Mouse (Mus musculus) forebrain, embryonic 16.5 days (tissue): Measurements from ENCODE around the gene AC161166.1. TPM values are rescaled to one million over a fixed set of nuclear protein-coding genes. Genes with fewer than 3 reads are reported as not detected.

ENCODE experiments used
- ATAC-seq: fragments of 200-750 bp; cut with Nextera tagmentation; 2 replicates; pipeline ENCODE4 v1.8.0; 2017; ENCODE audit warnings: mild to moderate bottlenecking, moderate library complexity
- H3K27ac ChIP-seq: fragments of 300-500 bp; sonication (generic); 2 replicates; pipeline ENCODE4 v1.5.1; 2014; ENCODE audit warnings: low read length, control low read depth
- H3K27me3 ChIP-seq: fragments of 300-500 bp; sonication (generic); replicated peaks from 2 replicates; pipeline ENCODE4 v1.6.1; 2014; ENCODE audit warnings: low read length; ENCODE audit not compliant: control insufficient read depth, insufficient read depth
- H3K36me3 ChIP-seq: fragments of 300-500 bp; sonication (generic); 2 replicates; pipeline ENCODE4 v1.6.1; 2014; ENCODE audit not compliant: control insufficient read depth, insufficient read depth
- H3K4me1 ChIP-seq: fragments of 300-500 bp; sonication (generic); replicated peaks from 2 replicates; pipeline ENCODE4 v1.6.1; 2014; ENCODE audit warnings: low read length; ENCODE audit not compliant: control insufficient read depth, insufficient read depth
- H3K4me2 ChIP-seq: fragments of 300-500 bp; sonication (generic); 2 replicates; pipeline ENCODE4 v1.6.1; 2014; ENCODE audit warnings: mild to moderate bottlenecking, low read length, control low read depth
- H3K4me3 ChIP-seq: fragments of 300-500 bp; sonication (generic); replicated peaks from 2 replicates; pipeline ENCODE4 v1.5.1; 2014; ENCODE audit warnings: mild to moderate bottlenecking, low read length, control low read depth
- H3K9ac ChIP-seq: fragments of 300-500 bp; sonication (generic); replicated peaks from 2 replicates; pipeline ENCODE4 v1.6.1; 2014; ENCODE audit warnings: low read depth, low read length, control low read depth
- H3K9me3 ChIP-seq: fragments of 300-500 bp; sonication (generic); 2 replicates; pipeline ENCODE4 v1.6.1; 2016; ENCODE audit warnings: low read length; ENCODE audit not compliant: control insufficient read depth
- WGBS: fragments of 180-500 bp; shearing (Covaris S2); extraction: QIAGEN DNeasy Blood & Tissue Kit; methylation state at CpG from one replicate; pipeline ENCODE4 v1.1.7; 2014; 5-methylcytosine and 5-hydroxymethylcytosine counted together
- polyA plus RNA-seq: library from polyadenylated mRNA; unstranded; fragments of >200 nt; fragmentation: Nextera tagmentation; extraction: Ambion mirVana; gene quantifications from 2 replicates; pipeline ENCODE4 v1.2.1, GENCODE M21; 2015

AC161166.1 gene
- polyA plus RNA-seq, 1 experiment from 2014 or later, result 1.9 TPM

DNA sequence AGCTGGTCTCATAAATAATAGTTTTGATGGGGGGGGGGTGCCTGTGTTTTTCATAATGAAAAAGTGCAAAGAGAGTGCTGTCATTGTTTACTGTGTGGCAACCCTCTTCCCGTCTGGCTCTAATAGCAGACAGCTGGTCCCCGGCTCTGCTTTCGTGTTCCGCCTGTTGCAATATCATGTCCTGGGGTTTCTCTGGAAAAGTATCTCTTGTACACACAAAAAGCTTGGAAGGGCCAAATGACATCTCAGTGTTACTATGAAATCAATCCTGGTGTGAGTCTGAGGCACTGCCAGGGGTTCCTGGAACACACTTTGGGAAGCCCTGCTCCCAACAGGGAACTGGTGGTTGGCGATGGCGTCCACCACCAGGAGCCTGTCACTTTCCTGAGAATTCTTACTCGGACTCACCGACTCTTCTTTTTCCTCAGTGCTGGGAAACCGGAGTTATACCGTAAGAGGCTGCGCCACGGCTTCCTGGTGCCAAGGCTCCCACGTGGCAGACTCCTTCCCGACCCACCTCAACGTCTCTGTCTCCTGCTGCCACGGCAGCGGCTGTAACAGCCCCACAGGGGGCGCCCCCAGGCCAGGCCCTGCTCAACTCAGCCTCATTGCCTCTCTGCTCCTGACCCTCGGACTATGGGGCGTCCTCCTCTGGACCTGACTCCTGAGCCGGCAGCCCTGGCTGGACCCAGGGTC lies 37.3 kb downstream of the AC161166.1 start:
- Histone ChIP-seq H3K4me3 (no peak overlapping the region), H3K27me3 (no peaks in the 10 kb centered on the region), H3K36me3 (no peaks in the 10 kb centered on the region), H3K9me3 (no peaks in the 10 kb centered on the region; the same call in 1 of the 2 replicates), H3K9ac (0 out of 2 replicates have a peak overlapping the region, but pooled peaks have one; percentile 14), H3K4me2 (no peak overlapping the region), H3K4me1 (peaks cover 9% of the 10 kb centered on the region), H3K27ac (no peak overlapping the region)
- no peak for ATAC-seq
- 28% methylated on average over 21 of the region's 21 CpGs for WGBS

DNA sequence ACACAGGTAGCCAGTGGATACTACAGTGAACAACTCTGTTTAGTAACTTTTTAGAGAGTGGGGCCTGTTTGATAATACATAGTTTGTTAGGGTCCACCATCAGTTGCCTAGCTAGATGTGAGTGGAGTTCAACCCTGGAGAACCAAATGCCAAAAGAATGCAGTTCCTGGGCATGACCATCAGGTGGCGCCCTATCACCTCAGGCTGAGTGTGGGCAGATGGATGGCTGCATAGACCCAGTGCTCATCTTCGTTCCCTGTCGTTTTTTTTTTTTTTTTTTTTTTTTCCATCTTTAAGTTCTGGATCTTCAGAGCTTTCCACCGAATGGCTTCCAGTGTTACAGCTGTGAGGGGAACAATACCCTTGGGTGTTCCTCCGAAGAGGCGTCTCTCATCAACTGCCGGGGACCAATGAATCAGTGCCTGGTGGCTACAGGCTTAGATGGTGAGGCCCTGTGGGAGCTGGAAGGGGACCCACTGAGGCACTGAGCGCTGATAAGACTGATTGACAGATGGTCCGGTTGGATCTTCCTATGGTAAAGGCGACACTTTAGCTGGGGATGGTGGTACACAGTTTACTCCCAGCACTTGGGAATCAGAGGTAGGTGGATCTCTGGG lies 38.2 kb downstream of the AC161166.1 start:
- no peaks in the 10 kb centered on the region; the same call in 1 of the 2 replicates for H3K9me3 ChIP-seq
- no peaks in the 10 kb centered on the region for H3K27me3 ChIP-seq
- H3K36me3 ChIP-seq, result no peaks in the 10 kb centered on the region
- peak; percentile 41; the same call in 1 of the 2 replicates for ATAC-seq
- H3K9ac ChIP-seq, result no peak overlapping the region
- peaks cover 4% of the 10 kb centered on the region; the same call in 1 of the 2 replicates for H3K4me1 ChIP-seq
- 44% methylated on average over 10 of the region's 10 CpGs for WGBS
- no peak overlapping the region for H3K27ac ChIP-seq
- no peak overlapping the region for H3K4me3 ChIP-seq
- H3K4me2 ChIP-seq, result no peak overlapping the region

DNA sequence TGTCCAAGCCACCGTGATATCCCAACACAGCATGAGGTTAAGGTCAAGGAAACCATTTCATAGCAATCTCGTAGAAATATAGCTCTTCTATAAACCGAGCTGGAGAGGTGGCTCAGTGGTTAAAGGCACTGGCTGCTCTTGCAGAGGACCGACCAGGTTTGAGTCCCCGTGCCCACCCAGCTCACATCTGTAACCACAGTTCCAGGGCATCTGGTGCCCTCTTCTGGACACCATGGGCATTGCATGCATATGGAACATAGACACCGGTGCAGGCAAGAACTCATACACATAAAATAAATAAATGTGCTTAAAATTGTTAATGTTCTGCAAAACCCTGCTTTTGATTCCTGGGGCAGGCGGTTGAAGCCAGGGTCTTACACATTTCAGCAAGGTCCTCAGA lies 39.3 kb downstream of the AC161166.1 start:
- Histone ChIP-seq H3K36me3 (no peaks in the 10 kb centered on the region), H3K9me3 (no peaks in the 10 kb centered on the region; the same call in 1 of the 2 replicates), H3K27me3 (no peaks in the 10 kb centered on the region), H3K4me3 (no peak overlapping the region), H3K27ac (no peak overlapping the region), H3K4me1 (peaks cover 4% of the 10 kb centered on the region; the same call in 1 of the 2 replicates), H3K9ac (no peak overlapping the region), H3K4me2 (no peak overlapping the region)
- no peak for ATAC-seq
- WGBS, result 69% methylated on average over 7 of the region's 7 CpGs

DNA sequence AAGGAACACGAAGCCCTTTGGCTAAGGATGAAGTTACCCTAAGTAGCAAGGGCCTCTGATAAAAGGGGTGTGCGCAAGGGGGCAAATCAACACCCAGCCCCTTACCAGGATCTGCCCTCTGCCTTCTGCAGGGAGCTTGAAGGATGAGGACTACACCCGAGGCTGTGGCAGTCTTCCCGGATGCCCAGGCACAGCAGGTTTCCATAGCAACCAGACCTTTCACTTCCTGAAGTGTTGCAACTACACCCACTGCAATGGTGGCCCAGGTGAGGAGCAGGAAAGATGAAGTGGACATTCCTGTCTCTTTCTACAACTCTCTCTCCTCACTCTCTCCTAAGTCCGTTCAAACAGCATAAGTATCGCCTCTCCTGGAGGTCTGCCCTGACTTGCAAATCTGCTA lies 39.8 kb downstream of the AC161166.1 start:
- Histone ChIP-seq H3K9me3 (no peaks in the 10 kb centered on the region), H3K4me3 (no peak overlapping the region), H3K9ac (no peak overlapping the region), H3K4me2 (no peak overlapping the region), H3K27ac (no peak overlapping the region), H3K4me1 (peaks cover 4% of the 10 kb centered on the region; the same call in 1 of the 2 replicates), H3K27me3 (no peaks in the 10 kb centered on the region), H3K36me3 (no peaks in the 10 kb centered on the region)
- WGBS, result 76% methylated on average over 6 of the region's 6 CpGs
- ATAC-seq, result no peak

DNA sequence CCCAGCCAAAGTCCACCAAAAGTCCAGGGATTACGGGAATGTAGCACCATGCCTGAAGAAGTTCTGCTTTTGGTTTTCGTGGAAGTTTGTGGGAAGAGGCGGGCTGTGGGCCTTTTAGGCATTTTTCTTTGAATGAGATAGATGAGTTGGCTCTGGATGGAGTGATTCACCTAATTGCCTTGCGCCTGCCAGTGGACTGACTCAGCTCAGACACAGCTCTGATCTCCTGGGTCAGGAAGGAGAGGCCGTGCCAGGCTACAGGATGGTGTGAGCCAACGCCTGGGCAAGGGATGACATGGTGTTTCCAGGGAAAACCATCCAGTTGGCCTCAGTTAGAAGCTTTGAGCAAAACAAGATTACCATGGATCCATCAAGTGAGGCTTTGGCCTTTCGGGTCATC lies 41.9 kb downstream of the AC161166.1 start:
- no peak overlapping the region for H3K4me2 ChIP-seq
- no peak overlapping the region for H3K9ac ChIP-seq
- H3K9me3 ChIP-seq, result no peaks in the 10 kb centered on the region
- no peak overlapping the region for H3K4me3 ChIP-seq
- H3K4me1 ChIP-seq, result peaks cover 4% of the 10 kb centered on the region; the same call in 1 of the 2 replicates
- H3K36me3 ChIP-seq, result no peaks in the 10 kb centered on the region
- H3K27me3 ChIP-seq, result no peaks in the 10 kb centered on the region
- H3K27ac ChIP-seq, result no peak overlapping the region
- no peak for ATAC-seq
- WGBS, result 92% methylated on average over 7 of the region's 7 CpGs

DNA sequence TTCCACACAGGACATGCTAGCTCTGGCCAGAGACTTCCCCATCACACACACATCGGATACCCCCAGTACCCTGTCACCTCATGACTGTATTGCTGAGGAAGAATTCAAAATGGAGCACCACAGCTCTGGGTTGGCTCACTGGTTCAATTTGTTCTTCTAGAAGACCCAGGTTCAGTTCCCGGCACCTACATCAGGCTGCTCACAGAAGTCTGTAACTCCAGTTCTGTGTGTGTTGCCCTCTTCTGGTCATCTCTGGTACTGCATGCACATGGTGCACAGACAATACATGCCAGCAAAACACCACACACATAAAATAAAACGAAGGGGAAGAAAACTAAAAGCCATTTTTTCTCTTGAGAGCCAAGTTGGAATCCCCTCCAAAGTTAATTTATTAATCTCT lies 43.1 kb downstream of the AC161166.1 start:
- Histone ChIP-seq H3K27ac (no peak overlapping the region), H3K4me3 (no peak overlapping the region), H3K4me2 (no peak overlapping the region), H3K9ac (no peak overlapping the region), H3K9me3 (no peaks in the 10 kb centered on the region), H3K4me1 (no peaks in the 10 kb centered on the region), H3K36me3 (no peaks in the 10 kb centered on the region), H3K27me3 (no peaks in the 10 kb centered on the region)
- WGBS, result 84% methylated on average over 3 of the region's 3 CpGs
- ATAC-seq, result no peak

DNA sequence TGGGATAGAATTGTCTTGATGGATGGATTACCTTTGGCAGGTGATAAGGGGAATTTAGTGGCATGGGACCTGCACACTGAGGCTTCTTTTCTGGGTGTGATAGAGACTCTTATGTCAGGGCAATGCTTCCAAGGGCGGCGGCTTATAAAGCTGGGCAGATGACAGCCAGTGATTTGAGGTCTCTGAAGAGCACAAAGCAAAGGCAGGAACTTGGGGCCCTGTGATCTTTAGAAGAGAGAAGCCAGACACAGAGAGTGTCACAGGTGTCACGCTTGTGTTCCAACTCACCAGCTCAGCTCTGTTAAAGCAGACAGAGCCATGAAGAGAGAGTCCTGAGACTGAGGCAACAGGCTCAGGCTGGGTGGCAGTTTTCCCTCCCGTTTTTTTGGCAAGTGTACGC lies 44.4 kb downstream of the AC161166.1 start:
- Histone ChIP-seq H3K4me2 (no peak overlapping the region), H3K27ac (no peak overlapping the region), H3K4me1 (0 out of 2 replicates have a peak, but pooled peaks cover 3% of the 10 kb centered on the region), H3K4me3 (no peak overlapping the region), H3K27me3 (no peaks in the 10 kb centered on the region), H3K9ac (no peak overlapping the region), H3K9me3 (no peaks in the 10 kb centered on the region), H3K36me3 (no peaks in the 10 kb centered on the region)
- 80% methylated on average over 5 of the region's 5 CpGs for WGBS
- no peak for ATAC-seq

DNA sequence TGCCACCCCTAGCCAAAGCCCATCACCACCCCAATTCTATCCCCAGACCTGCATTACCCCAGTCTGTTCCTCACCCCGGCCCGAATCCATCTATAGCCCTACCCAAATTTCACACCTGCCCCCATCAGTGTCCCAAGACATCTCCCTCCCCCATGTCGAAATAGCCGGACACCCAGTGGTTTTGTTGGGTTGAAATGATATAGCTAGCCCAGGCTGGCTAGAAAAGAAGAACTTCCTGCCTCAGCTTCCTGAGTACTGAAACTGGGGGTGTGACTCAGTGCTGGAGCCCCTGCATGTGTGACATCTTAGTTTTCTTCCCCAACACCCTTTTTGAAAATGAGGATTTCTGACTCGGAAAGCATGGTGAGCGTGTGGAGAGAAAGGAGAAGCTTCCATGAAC lies 45.4 kb downstream of the AC161166.1 start:
- Histone ChIP-seq H3K9ac (no peak overlapping the region), H3K4me3 (no peak overlapping the region), H3K36me3 (no peaks in the 10 kb centered on the region), H3K27me3 (peaks cover 2% of the 10 kb centered on the region; the same call in 1 of the 2 replicates), H3K4me2 (no peak overlapping the region), H3K4me1 (peaks cover 7% of the 10 kb centered on the region; the same call in 1 of the 2 replicates), H3K9me3 (no peaks in the 10 kb centered on the region), H3K27ac (no peak overlapping the region)
- ATAC-seq, result no peak
- 82% methylated on average over 6 of the region's 6 CpGs for WGBS

DNA sequence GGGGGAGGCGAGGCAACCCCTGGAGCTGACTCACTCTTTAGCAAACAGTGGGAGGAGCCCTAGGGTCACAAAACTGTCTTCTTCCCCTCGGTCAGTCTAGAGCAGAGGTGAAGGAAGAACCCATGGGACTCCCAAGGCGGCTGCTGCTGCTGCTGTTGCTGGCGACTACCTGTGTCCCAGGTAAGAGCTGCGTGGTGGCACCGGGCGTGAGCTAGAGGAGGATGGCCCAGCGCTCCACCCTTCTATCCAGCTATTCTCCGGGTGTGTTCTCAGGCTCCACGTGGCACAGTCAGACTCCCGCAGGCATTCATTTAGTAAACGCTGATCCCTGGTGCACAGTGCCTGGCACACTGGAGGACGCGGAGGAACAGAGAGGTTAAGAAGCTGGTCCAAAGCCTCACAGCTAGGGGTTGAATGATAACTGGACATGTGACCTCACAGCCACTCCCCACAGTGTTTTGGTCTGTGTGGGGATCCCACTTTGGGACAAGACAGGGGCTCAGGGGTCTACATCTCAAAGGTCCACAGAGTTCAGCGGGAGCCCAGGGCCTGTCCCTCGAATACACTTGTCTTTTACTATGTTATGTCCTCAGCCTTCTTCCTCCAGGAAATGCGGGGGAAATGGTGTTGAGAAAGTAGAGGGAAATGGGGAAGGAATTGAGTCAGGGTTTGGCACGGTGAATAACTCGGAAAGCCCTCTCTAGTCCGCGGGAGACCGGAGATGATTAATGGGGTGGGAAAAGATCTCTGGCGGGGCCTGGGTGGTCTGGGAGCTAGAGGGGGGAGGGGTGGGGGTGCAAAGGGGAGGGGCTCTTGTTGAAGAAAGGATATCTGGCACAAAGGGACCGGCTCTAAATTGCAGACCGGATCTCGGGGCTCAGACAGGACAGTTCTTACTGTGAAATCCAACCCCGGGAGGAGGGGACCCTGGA lies 49.6 kb downstream of the AC161166.1 start, which contains the start of gene Plaur:
Plaur (plus strand) TSS at position 97 of the 932 bp plus-strand sequence.
- ATAC-seq, result no peak
- 12% methylated on average over 27 of the region's 27 CpGs for WGBS

More for the DNA sequence above, 49.6 kb downstream of the AC161166.1 start, which contains the start of gene Plaur:
- Histone ChIP-seq H3K27ac (no peak within 1 kb of the TSS), H3K36me3 (no peaks in the 10 kb centered on the region), H3K4me1 (peaks cover 7% of the 10 kb centered on the region; the same call in 1 of the 2 replicates), H3K4me3 (no peak within 1 kb of the TSS), H3K9ac (no peak within 1 kb of the TSS), H3K27me3 (peaks cover 2% of the 10 kb centered on the region; the same call in 1 of the 2 replicates), H3K4me2 (peak within 1 kb of the TSS; percentile 3), H3K9me3 (no peaks in the 10 kb centered on the region)
